In genomic region chr4:134328832-134329231, GRCm38 (mm10) we compare ENCODE assay signal across 26 mouse cellular contexts. TPM values are rescaled to one million over a fixed set of nuclear protein-coding genes. Genes with fewer than 3 reads are reported as not detected.
DNase-seq lines count a peak whose midpoint lies in the region; ATAC-seq and TF ChIP-seq lines count a peak whose summit lies in the region.
"Had no signal": no experiment of that assay in that cellular context is flagged by ENCODE, and none has a peak within 500 bp of the region (broad histone marks: within the 10 kb centered on the region; RNA-seq: fewer than 3 reads in every experiment).

No protein-coding gene starts in this region.

- no peaks in the 10 kb centered on the region for H3K36me3 ChIP-seq in kidney, adult 2 months (ENCODE audit: control insufficient read depth, insufficient read depth, low read length)
- no peaks in the 10 kb centered on the region for H3K36me3 ChIP-seq in lung, embryonic 15.5 days
- H3K36me3 ChIP-seq in E14TG2a.4 (ENCODE audit: insufficient read depth, low read length) (peaks cover 16% of the 10 kb centered on the region), G1E (replicated peaks) (no peaks in the 10 kb centered on the region)
- H3K36me3 ChIP-seq: embryonic facial prominence, embryonic 10.5 days; embryonic facial prominence, embryonic 12.5 days; forebrain, embryonic 15.5 days had no signal

- no peak overlapping the region for H3K4me2 ChIP-seq in lung, embryonic 15.5 days
- H3K4me2 ChIP-seq: embryonic facial prominence, embryonic 12.5 days; forebrain, embryonic 13.5 days; forebrain, embryonic 15.5 days had no signal

- no peak for DNase-seq in kidney, adult 2 months
- no peak for DNase-seq in kidney, postnatal 36 days
- no peak for DNase-seq in lung, postnatal 25 days (ENCODE audit: low spot score)
- peak; percentile 17 for DNase-seq in G1E (ENCODE audit: low spot score)
- DNase-seq in heart, postnatal 25 days (ENCODE audit: low spot score) = no peak
- DNase-seq in heart, adult 11 months = no peak
- DNase-seq: adrenal gland, adult 2 months; adrenal gland, postnatal 10 days; adrenal gland, postnatal 25 days; B cell, adult 2 months; cerebellum, adult 11 months; cerebellum, adult 18-20 months; cerebellum, adult 9-10 months; cerebellum, postnatal 10 days; cerebellum, postnatal 25 days; forebrain, postnatal 0 days had no signal

- H3K9me3 ChIP-seq in lung, embryonic 15.5 days = no peaks in the 10 kb centered on the region
- H3K9me3 ChIP-seq in E14TG2a.4 (ENCODE audit: low read length) (no peaks in the 10 kb centered on the region), G1E (replicated peaks) (no peaks in the 10 kb centered on the region)
- H3K9me3 ChIP-seq: embryonic facial prominence, embryonic 10.5 days; embryonic facial prominence, embryonic 12.5 days; forebrain, embryonic 13.5 days; forebrain, embryonic 15.5 days had no signal

- intact Hi-C loops in heart, postnatal 25 days (cut with DNase I) = no loop called here

- peak; percentile 60; the same call in 1 of the 2 replicates for ATAC-seq in lung, embryonic 15.5 days (ENCODE audit: borderline replicate concordance, extremely low read depth, low FRiP score, low TSS enrichment)
- ATAC-seq in G1E (ENCODE audit: extremely low read depth, insufficient number of reproducible peaks, low FRiP score, poor library complexity, severe bottlenecking) = no peak
- ATAC-seq: CD4-positive, CD25-positive, alpha-beta regulatory T cell, adult 4 months; forebrain, embryonic 13.5 days; forebrain, embryonic 15.5 days; forebrain, postnatal 0 days had no signal

- no peak for TF ChIP-seq CTCF in kidney, adult 2 months (conservative IDR thresholded peaks at IDR 0.05; ENCODE audit: insufficient read depth, insufficient read length, low read depth, low read length)
- TF ChIP-seq CTCF in E14TG2a.4 (conservative IDR thresholded peaks at IDR 0.05; ENCODE audit: low read length) (no peak), G1E (IDR thresholded peaks at IDR 0.05; ENCODE audit: low read depth, low read length) (no peak)

- no peak overlapping the region for H3K9ac ChIP-seq in lung, embryonic 15.5 days
- H3K9ac ChIP-seq: embryonic facial prominence, embryonic 12.5 days; forebrain, embryonic 13.5 days; forebrain, embryonic 15.5 days; forebrain, postnatal 0 days had no signal

- TF ChIP-seq POLR2A in kidney, adult 2 months (IDR thresholded peaks at IDR 0.05; ENCODE audit: low read depth, low read length) = no peak

- no peaks in the 10 kb centered on the region for H3K27me3 ChIP-seq in kidney, adult 2 months (replicated peaks; ENCODE audit: control insufficient read depth, insufficient read depth, low read length)
- no peaks in the 10 kb centered on the region for H3K27me3 ChIP-seq in lung, embryonic 15.5 days
- H3K27me3 ChIP-seq in E14TG2a.4 (ENCODE audit: insufficient read depth, low read length) (no peaks in the 10 kb centered on the region), G1E (ENCODE audit: insufficient read depth, low read length) (0 out of 2 replicates have a peak, but pooled peaks cover 2% of the 10 kb centered on the region)
- H3K27me3 ChIP-seq: CH12.LX; embryonic facial prominence, embryonic 12.5 days; forebrain, embryonic 13.5 days; forebrain, embryonic 15.5 days had no signal

- 84% methylated on average over 8 of the region's 8 CpGs for WGBS in kidney, adult 2 months
- WGBS in lung, embryonic 15.5 days = 51% methylated on average over 8 of the region's 8 CpGs

- H3K4me1 ChIP-seq in kidney, adult 2 months (ENCODE audit: control insufficient read depth, insufficient read depth, low read length) = peaks cover 13% of the 10 kb centered on the region; the same call in 1 of the 2 replicates
- peaks cover 8% of the 10 kb centered on the region; the same call in 1 of the 2 replicates for H3K4me1 ChIP-seq in lung, embryonic 15.5 days
- peaks cover 52% of the 10 kb centered on the region for H3K4me1 ChIP-seq in E14TG2a.4 (replicated peaks; ENCODE audit: low read depth, low read length)
- peaks cover 32% of the 10 kb centered on the region for H3K4me1 ChIP-seq in G1E (ENCODE audit: insufficient read depth, low read depth, low read length)
- H3K4me1 ChIP-seq: embryonic facial prominence, embryonic 12.5 days; forebrain, embryonic 13.5 days; forebrain, embryonic 15.5 days had no signal

- no peak overlapping the region for H3K4me3 ChIP-seq in kidney, adult 2 months (ENCODE audit: insufficient read depth, low read depth, low read length)
- no peak overlapping the region for H3K4me3 ChIP-seq in lung, embryonic 15.5 days
- H3K4me3 ChIP-seq in E14TG2a.4 (replicated peaks; ENCODE audit: low read length) (0 out of 2 replicates have a peak overlapping the region, but pooled peaks have one; percentile 5), G1E (ENCODE audit: low read depth, low read length) (no peak overlapping the region)
- H3K4me3 ChIP-seq: embryonic facial prominence, embryonic 10.5 days; embryonic facial prominence, embryonic 12.5 days; forebrain, embryonic 13.5 days; forebrain, embryonic 15.5 days had no signal

- peak overlapping the region; percentile 78 for H3K27ac ChIP-seq in kidney, adult 2 months (ENCODE audit: insufficient read depth, low read depth, low read length)
- no peak overlapping the region for H3K27ac ChIP-seq in lung, embryonic 15.5 days
- H3K27ac ChIP-seq: embryonic facial prominence, embryonic 10.5 days; embryonic facial prominence, embryonic 12.5 days; forebrain, embryonic 13.5 days; forebrain, embryonic 15.5 days had no signal

RNA-seq across cellular contexts. Expression of gene Trim63, which starts 13.9 kb away (rescaled TPM):
- 4.2 and 7.4 TPM in 2 replicates for polyA plus RNA-seq in kidney, adult 2 months (2012; rRNA removed)
- polyA plus RNA-seq in lung, embryonic 15.5 days (2015; fragmentation: Nextera tagmentation; extraction: Ambion mirVana) = 3.3 and 4.3 TPM in 2 replicates
- total RNA-seq in G1E (2014; fragmentation: Nextera tagmentation) (not detected in 2 replicates), G1E (2017) (not detected in 2 replicates)
- not detected in 2 replicates for polyA plus RNA-seq in G1E (2012)
- 100 to 1,000 TPM; 215 to 229 TPM for total RNA-seq in heart, postnatal 25 days (2021)
- total RNA-seq: adrenal gland, adult 2 months; adrenal gland, postnatal 25 days; MEL had no signal
- polyA plus RNA-seq: CD4-positive, CD25-positive, alpha-beta regulatory T cell, adult 4 months; forebrain, embryonic 13.5 days had no signal

RNA-seq across cellular contexts. Expression of gene Slc30a2, which starts 14.1 kb away (rescaled TPM):
- 32.3 and 33.3 TPM in 2 replicates for polyA plus RNA-seq in kidney, adult 2 months (2012; rRNA removed)
- 0.26 and 0.43 TPM in 2 replicates for polyA plus RNA-seq in lung, embryonic 15.5 days (2015; fragmentation: Nextera tagmentation; extraction: Ambion mirVana)
- total RNA-seq in G1E (2014; fragmentation: Nextera tagmentation) = 3.8 and 4.6 TPM in 2 replicates
- total RNA-seq in G1E (2017) = 5.6 and 6.1 TPM in 2 replicates
- polyA plus RNA-seq in G1E (2012) = 4.7 and 8.2 TPM in 2 replicates
- under 1 TPM; 0.31 to 0.36 TPM for total RNA-seq in heart, postnatal 25 days (2021)
- total RNA-seq: forebrain, postnatal 0 days had no signal
- polyA plus RNA-seq: forebrain, embryonic 11.5 days; forebrain, embryonic 13.5 days had no signal

RNA-seq across cellular contexts. Expression of gene Pdik1l, which starts 41.1 kb away (rescaled TPM):
- polyA plus RNA-seq in kidney, adult 2 months (2012; rRNA removed) = 3.3 and 3.4 TPM in 2 replicates
- 21.0 and 23.2 TPM in 2 replicates for polyA plus RNA-seq in lung, embryonic 15.5 days (2015; fragmentation: Nextera tagmentation; extraction: Ambion mirVana)
- total RNA-seq in G1E (2014; fragmentation: Nextera tagmentation) = 40.5 and 42.9 TPM in 2 replicates
- total RNA-seq in G1E (2017) = 43.3 and 53.2 TPM in 2 replicates
- polyA plus RNA-seq in G1E (2012) = 3.2 and 4.0 TPM in 2 replicates
- 1 to 10 TPM; 5.8 to 8.4 TPM for total RNA-seq in heart, postnatal 25 days (2021)

RNA-seq across cellular contexts. Expression of gene Extl1, which starts 54.8 kb away (rescaled TPM):
- 1.1 and 1.3 TPM in 2 replicates for polyA plus RNA-seq in kidney, adult 2 months (2012; rRNA removed)
- polyA plus RNA-seq in lung, embryonic 15.5 days (2015; fragmentation: Nextera tagmentation; extraction: Ambion mirVana) = 2.7 and 2.8 TPM in 2 replicates
- not detected in 2 replicates for total RNA-seq in G1E (2014; fragmentation: Nextera tagmentation)
- 0.05 TPM in 1 of 2 replicates, not detected in the other for total RNA-seq in G1E (2017)
- polyA plus RNA-seq in G1E (2012) = not detected in 2 replicates
- total RNA-seq in heart, postnatal 25 days (2021) = 10 to 100 TPM; 18.0 to 19.4 TPM
